Comparison of ENCODE assay signal across 18 mouse cellular contexts in the genomic region with DNA sequence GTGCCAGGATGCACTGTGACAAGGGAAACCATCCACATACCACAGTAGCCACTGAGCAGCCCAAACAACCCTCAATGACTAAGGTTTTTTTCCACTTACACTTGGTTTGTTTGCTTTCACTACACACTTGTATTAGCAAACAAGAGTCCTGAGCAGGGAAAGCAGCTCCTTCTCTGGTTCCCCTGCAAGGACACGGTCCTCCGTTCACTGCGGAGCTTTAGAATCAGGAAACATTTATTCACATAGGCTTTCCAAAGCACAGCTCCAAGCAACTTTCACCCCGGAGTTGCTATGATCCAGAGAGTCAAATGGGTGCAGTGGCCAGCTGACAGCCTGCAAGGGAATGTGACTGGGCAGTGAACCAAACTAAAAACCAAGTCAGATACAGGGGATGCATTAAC.
A peak's percentile ranks its signal among the peaks of the same experiment; 100 is the strongest.
DNase-seq lines count a peak whose midpoint lies in the region; ATAC-seq and TF ChIP-seq lines count a peak whose summit lies in the region.
"Had no signal": no experiment of that assay in that cellular context is flagged by ENCODE, and none has a peak within 500 bp of the region (broad histone marks: within the 10 kb centered on the region; RNA-seq: fewer than 3 reads in every experiment).

No protein-coding gene starts in this region.

- H3K9me3 ChIP-seq in forebrain, embryonic 14.5 days (replicated peaks; ENCODE audit: control insufficient read depth, low read length): no peaks in the 10 kb centered on the region
- H3K9me3 ChIP-seq: embryonic facial prominence, embryonic 12.5 days; forebrain, embryonic 10.5 days; heart, embryonic 13.5 days; liver, embryonic 13.5 days; neural tube, embryonic 13.5 days; stomach, embryonic 15.5 days had no signal

- no peak overlapping the region for H3K4me2 ChIP-seq in forebrain, embryonic 14.5 days (ENCODE audit: low read length)
- H3K4me2 ChIP-seq: embryonic facial prominence, embryonic 12.5 days; heart, embryonic 13.5 days; liver, embryonic 13.5 days; neural tube, embryonic 13.5 days; stomach, embryonic 15.5 days had no signal

- no peaks in the 10 kb centered on the region for H3K4me1 ChIP-seq in forebrain, embryonic 14.5 days (ENCODE audit: control insufficient read depth, insufficient read depth, low read length)
- H3K4me1 ChIP-seq: stomach, embryonic 15.5 days had no signal

- H3K27me3 ChIP-seq in forebrain, embryonic 14.5 days (replicated peaks; ENCODE audit: control insufficient read depth, insufficient read depth, low read length): no peaks in the 10 kb centered on the region
- H3K27me3 ChIP-seq: embryonic facial prominence, embryonic 12.5 days; heart, embryonic 13.5 days; liver, embryonic 13.5 days; neural tube, embryonic 13.5 days; stomach, embryonic 15.5 days had no signal

- no peak overlapping the region for H3K4me3 ChIP-seq in left cerebral cortex, adult 2 months
- no peak overlapping the region for H3K4me3 ChIP-seq in forebrain, embryonic 14.5 days (ENCODE audit: low read depth, low read length)
- H3K4me3 ChIP-seq: embryonic facial prominence, embryonic 12.5 days; forebrain, embryonic 10.5 days; heart, embryonic 13.5 days; layer of hippocampus, adult 2 months; liver, embryonic 13.5 days; neural tube, embryonic 13.5 days; stomach, embryonic 15.5 days had no signal

- H3K9ac ChIP-seq in forebrain, embryonic 14.5 days (ENCODE audit: low read length): no peak overlapping the region
- H3K9ac ChIP-seq: embryonic facial prominence, embryonic 12.5 days; heart, embryonic 13.5 days; liver, embryonic 13.5 days; neural tube, embryonic 13.5 days; stomach, embryonic 15.5 days had no signal

- 86% methylated on average over 4 of the region's 4 CpGs for WGBS in forebrain, embryonic 14.5 days

- H3K27ac ChIP-seq in left cerebral cortex, adult 2 months: no peak overlapping the region
- no peak overlapping the region for H3K27ac ChIP-seq in forebrain, embryonic 14.5 days (ENCODE audit: low read depth, low read length)
- H3K27ac ChIP-seq: embryonic facial prominence, embryonic 12.5 days; forebrain, embryonic 10.5 days; heart, embryonic 13.5 days; layer of hippocampus, adult 2 months; liver, embryonic 13.5 days; neural tube, embryonic 13.5 days; stomach, embryonic 15.5 days had no signal

- TF ChIP-seq CTCF in left cerebral cortex, adult 2 months (IDR thresholded peaks at IDR 0.05): no peak

- ATAC-seq in common myeloid progenitor, adult 5-6 weeks (replicated peaks; ENCODE audit: low read depth, poor library complexity, severe bottlenecking): peak; percentile 52; the same call in 1 of the 2 replicates
- no peak for ATAC-seq in forebrain, embryonic 14.5 days

- H3K36me3 ChIP-seq in forebrain, embryonic 14.5 days (ENCODE audit: control insufficient read depth, insufficient read depth, low read length): no peaks in the 10 kb centered on the region
- H3K36me3 ChIP-seq: embryonic facial prominence, embryonic 12.5 days; forebrain, embryonic 10.5 days; G1E; heart, embryonic 13.5 days; liver, embryonic 13.5 days; neural tube, embryonic 13.5 days; stomach, embryonic 15.5 days had no signal

- peak; percentile 18 for DNase-seq in gastrocnemius, adult 18-20 months (ENCODE audit: low spot score)
- no peak for DNase-seq in gastrocnemius, postnatal 4 days (ENCODE audit: low spot score in 2 of 2)
- peak; percentile 26 for DNase-seq in kidney, postnatal 14 days
- no peak for DNase-seq in kidney, postnatal 10 days
- peak; percentile 61 for DNase-seq in lung, postnatal 36 days
- DNase-seq in left cerebral cortex, adult 2 months (ENCODE audit: extremely low spot score in 1 of 2, low spot score in 2 of 2): no peak
- DNase-seq in forebrain, embryonic 14.5 days (ENCODE audit: low spot score): no peak
- DNase-seq: B cell, adult 2 months; cerebellum, adult 2 months; liver, embryonic 13.5 days had no signal

- intact Hi-C loops in left cerebral cortex, adult 2 months (cut with DNase I): no loop called here

Comparison
In these comparisons a context has a peak if more than half of its experiments do, and no peak if none do; other contexts are left out.
1. DNase-seq: peak in gastrocnemius, adult 18-20 months (single experiment), kidney, postnatal 14 days (single experiment) and lung, postnatal 36 days (single experiment); none in gastrocnemius, postnatal 4 days (0 of 2), kidney, postnatal 10 days (single experiment), left cerebral cortex, adult 2 months (0 of 2) and forebrain, embryonic 14.5 days (single experiment).